Mouse (Mus musculus) lung, embryonic 16.5 days (tissue): Measurements from ENCODE around the gene Fto. TPM values are rescaled to one million over a fixed set of nuclear protein-coding genes. Genes with fewer than 3 reads are reported as not detected.

ENCODE experiments used
- ATAC-seq: fragments of 200-750 bp; cut with Nextera tagmentation; 2 replicates; pipeline ENCODE4 v1.8.0; 2017; ENCODE audit warnings: low read depth, mild to moderate bottlenecking, moderate library complexity
- H3K27ac ChIP-seq: fragments of 300-500 bp; sonication (generic); 2 replicates; pipeline ENCODE4 v1.5.1; 2014; ENCODE audit warnings: mild to moderate bottlenecking, control low read depth, low read length
- H3K27me3 ChIP-seq: fragments of 300-500 bp; sonication (generic); 2 replicates; pipeline ENCODE4 v1.6.1; 2014; ENCODE audit warnings: low read depth, low read length, mixed read lengths; ENCODE audit not compliant: control insufficient read depth, insufficient read depth
- H3K36me3 ChIP-seq: fragments of 300-500 bp; sonication (generic); 2 replicates; pipeline ENCODE4 v1.6.1; 2014; ENCODE audit warnings: low read length; ENCODE audit not compliant: control insufficient read depth, insufficient read depth
- H3K4me1 ChIP-seq: fragments of 300-500 bp; sonication (generic); replicated peaks from 2 replicates; pipeline ENCODE4 v1.6.1; 2014; ENCODE audit warnings: low read length, mixed read lengths; ENCODE audit not compliant: control insufficient read depth, insufficient read depth
- H3K4me2 ChIP-seq: fragments of 300-500 bp; sonication (generic); 2 replicates; pipeline ENCODE4 v1.6.1; 2014; ENCODE audit warnings: low read depth, low read length, control low read depth
- H3K4me3 ChIP-seq: fragments of 300-500 bp; sonication (generic); 2 replicates; pipeline ENCODE4 v1.5.1; 2014; ENCODE audit warnings: mild to moderate bottlenecking, low read length, control low read depth
- H3K9ac ChIP-seq: fragments of 300-500 bp; sonication (generic); 2 replicates; pipeline ENCODE4 v1.6.1; 2014; ENCODE audit warnings: low read length, control low read depth
- H3K9me3 ChIP-seq: fragments of 300-500 bp; sonication (generic); 2 replicates; pipeline ENCODE4 v1.6.1; 2016; ENCODE audit warnings: low read length; ENCODE audit not compliant: control insufficient read depth
- WGBS: fragments of 180-500 bp; shearing (Covaris S2); extraction: QIAGEN DNeasy Blood & Tissue Kit; methylation state at CpG from one replicate; pipeline ENCODE4 v1.1.7; 2014; 5-methylcytosine and 5-hydroxymethylcytosine counted together
- polyA plus RNA-seq: library from polyadenylated mRNA; unstranded; fragments of >200 nt; fragmentation: Nextera tagmentation; extraction: Ambion mirVana; gene quantifications from 2 replicates; pipeline ENCODE4 v1.2.1, GENCODE M21; 2015

Fto gene
- polyA plus RNA-seq, 1 experiment from 2014 or later, result 97.2 TPM

DNA sequence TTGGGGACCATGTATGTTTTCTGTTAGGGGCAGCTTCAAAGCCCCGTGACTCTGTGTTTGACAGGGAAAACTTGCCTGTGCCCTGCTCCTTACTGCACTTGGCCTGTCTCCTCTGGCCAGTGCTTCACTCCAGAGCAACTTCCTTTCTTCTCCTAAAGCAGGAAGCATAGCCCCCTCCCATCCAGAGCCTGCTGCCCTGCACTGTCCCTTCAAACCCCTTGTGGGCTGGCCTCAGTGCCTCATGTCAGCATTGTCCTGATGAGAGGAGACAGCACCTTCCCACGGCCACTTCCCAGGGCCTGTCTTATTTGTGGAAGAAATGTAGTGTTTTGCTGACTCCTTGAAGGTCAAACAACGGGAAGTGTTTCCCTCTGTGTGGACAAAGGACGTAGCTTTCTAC lies 195.0 kb downstream of the Fto start:
- H3K9ac ChIP-seq, result no peak overlapping the region
- peaks cover 56% of the 10 kb centered on the region for H3K4me1 ChIP-seq
- WGBS, result 58% methylated on average over 4 of the region's 4 CpGs
- ATAC-seq, result no peak
- H3K27me3 ChIP-seq, result no peaks in the 10 kb centered on the region
- no peak overlapping the region for H3K4me3 ChIP-seq
- no peak overlapping the region for H3K4me2 ChIP-seq
- H3K36me3 ChIP-seq, result no peaks in the 10 kb centered on the region
- H3K9me3 ChIP-seq, result no peaks in the 10 kb centered on the region
- H3K27ac ChIP-seq, result no peak overlapping the region

- H3K4me1 ChIP-seq, result peaks cover 46% of the 10 kb centered on the region
- no peak overlapping the region for H3K4me2 ChIP-seq
- no peaks in the 10 kb centered on the region for H3K36me3 ChIP-seq
- H3K9ac ChIP-seq, result no peak overlapping the region
- H3K27me3 ChIP-seq, result no peaks in the 10 kb centered on the region
- ATAC-seq, result no peak
- H3K9me3 ChIP-seq, result no peaks in the 10 kb centered on the region
- H3K27ac ChIP-seq, result no peak overlapping the region
- H3K4me3 ChIP-seq, result no peak overlapping the region
- 66% methylated on average over 8 of the region's 8 CpGs for WGBS
These were observed 196.0 kb downstream of the Fto start for GRCm38 (mm10) chr8:91509206-91509899.

- H3K27ac ChIP-seq, result no peak overlapping the region
- H3K27me3 ChIP-seq, result no peaks in the 10 kb centered on the region
- 61% methylated on average over 6 of the region's 6 CpGs for WGBS
- H3K4me1 ChIP-seq, result peaks cover 43% of the 10 kb centered on the region
- no peaks in the 10 kb centered on the region for H3K9me3 ChIP-seq
- no peaks in the 10 kb centered on the region for H3K36me3 ChIP-seq
- H3K4me2 ChIP-seq, result no peak overlapping the region
- H3K4me3 ChIP-seq, result no peak overlapping the region
- no peak for ATAC-seq
- H3K9ac ChIP-seq, result no peak overlapping the region
These were observed 196.6 kb downstream of the Fto start for GRCm38 (mm10) chr8:91509900-91510260.

DNA sequence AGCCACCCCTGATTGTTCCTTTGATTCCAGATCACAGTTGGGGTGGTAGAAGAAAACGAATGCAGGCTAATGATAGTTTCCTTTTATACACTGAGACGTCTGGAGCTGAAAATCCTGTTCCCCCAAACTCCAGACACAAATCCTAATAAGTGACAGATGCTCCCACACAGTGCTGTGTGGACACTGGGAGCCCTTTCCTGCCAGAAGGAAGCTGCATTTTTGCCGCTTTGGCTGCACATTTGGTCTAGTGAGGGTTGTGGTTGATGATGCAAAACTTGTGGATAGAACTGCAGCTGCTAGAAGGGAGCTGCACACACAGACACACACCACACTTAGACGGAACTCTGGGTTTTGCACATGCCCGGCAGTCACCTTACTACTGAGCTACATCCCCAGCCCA lies 197.4 kb downstream of the Fto start:
- Histone ChIP-seq H3K36me3 (no peaks in the 10 kb centered on the region), H3K4me2 (no peak overlapping the region), H3K9ac (no peak overlapping the region), H3K4me1 (peaks cover 36% of the 10 kb centered on the region), H3K9me3 (no peaks in the 10 kb centered on the region), H3K27ac (no peak overlapping the region), H3K27me3 (no peaks in the 10 kb centered on the region), H3K4me3 (no peak overlapping the region)
- 62% methylated on average over 5 of the region's 5 CpGs for WGBS
- ATAC-seq, result no peak

DNA sequence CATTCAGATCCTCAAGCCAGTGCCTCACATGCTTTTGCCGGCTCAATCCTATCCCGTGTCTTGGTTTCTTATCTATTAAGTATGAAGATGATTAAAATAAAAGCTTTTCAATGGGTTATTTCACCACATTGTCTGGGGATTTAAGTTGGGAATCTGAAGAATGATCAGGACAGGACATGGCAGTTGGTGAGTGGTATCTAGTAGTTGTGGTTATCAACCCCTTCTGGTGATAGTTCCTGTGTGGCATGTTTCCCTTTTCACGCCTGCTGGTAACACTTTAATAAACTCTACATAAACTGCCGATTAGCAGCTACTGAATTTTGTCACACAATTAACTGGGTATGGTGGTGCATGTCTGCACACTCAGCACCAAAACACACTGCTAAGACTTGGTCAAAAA lies 198.6 kb downstream of the Fto start:
- H3K4me3 ChIP-seq, result no peak overlapping the region
- WGBS, result 86% methylated on average over 4 of the region's 4 CpGs
- no peak overlapping the region for H3K4me2 ChIP-seq
- no peaks in the 10 kb centered on the region for H3K36me3 ChIP-seq
- no peaks in the 10 kb centered on the region for H3K9me3 ChIP-seq
- H3K27me3 ChIP-seq, result no peaks in the 10 kb centered on the region
- ATAC-seq, result no peak
- no peak overlapping the region for H3K27ac ChIP-seq
- no peak overlapping the region for H3K9ac ChIP-seq
- peaks cover 26% of the 10 kb centered on the region for H3K4me1 ChIP-seq

DNA sequence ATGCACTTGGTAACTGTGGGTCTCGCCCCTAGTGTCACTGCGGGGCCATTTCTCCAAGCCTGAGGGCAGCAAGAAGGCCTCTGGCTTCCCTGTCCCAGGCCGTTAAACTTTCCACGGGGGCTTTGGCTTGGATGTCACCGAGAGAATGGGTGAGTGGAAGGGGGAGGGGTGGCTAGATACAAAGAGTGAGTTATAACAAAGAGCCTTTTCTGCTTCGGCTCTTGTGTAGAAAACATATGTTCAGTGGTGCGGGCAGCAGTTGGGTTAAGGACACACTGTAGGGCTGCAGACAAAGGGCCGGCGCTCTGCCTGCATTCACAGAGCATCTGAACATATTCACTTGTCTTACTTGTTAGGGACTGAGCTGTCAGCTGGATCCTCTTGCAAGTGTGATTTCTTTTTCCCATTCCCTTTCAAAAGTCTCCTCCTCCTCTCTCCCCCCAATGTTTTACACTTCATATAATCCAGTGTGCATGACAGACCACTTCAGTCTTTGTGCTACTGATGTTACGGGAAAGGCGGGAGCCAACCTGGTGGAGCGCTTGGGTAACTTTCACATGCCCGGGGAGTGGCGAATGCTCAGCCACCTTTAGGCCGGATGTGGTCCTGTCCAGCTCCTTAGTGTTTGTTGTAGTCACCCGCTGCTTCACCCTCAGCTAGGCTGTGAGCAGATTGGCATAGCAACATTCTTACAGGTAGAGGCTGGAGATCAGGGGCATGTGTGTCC lies 201.6 kb downstream of the Fto start:
- WGBS, result 52% methylated on average over 16 of the region's 16 CpGs
- H3K27ac ChIP-seq, result no peak overlapping the region
- H3K4me1 ChIP-seq, result peaks cover 22% of the 10 kb centered on the region
- H3K36me3 ChIP-seq, result no peaks in the 10 kb centered on the region
- H3K4me3 ChIP-seq, result no peak overlapping the region
- ATAC-seq, result peak; percentile 56; the same call in 1 of the 2 replicates
- H3K9me3 ChIP-seq, result no peaks in the 10 kb centered on the region
- no peaks in the 10 kb centered on the region for H3K27me3 ChIP-seq
- no peak overlapping the region for H3K9ac ChIP-seq
- H3K4me2 ChIP-seq, result no peak overlapping the region

- H3K27me3 ChIP-seq, result no peaks in the 10 kb centered on the region
- no peak overlapping the region for H3K4me2 ChIP-seq
- H3K4me1 ChIP-seq, result peaks cover 24% of the 10 kb centered on the region
- no peak for ATAC-seq
- H3K27ac ChIP-seq, result no peak overlapping the region
- H3K36me3 ChIP-seq, result no peaks in the 10 kb centered on the region
- no peak overlapping the region for H3K9ac ChIP-seq
- H3K4me3 ChIP-seq, result no peak overlapping the region
- WGBS, result 47% methylated on average over 7 of the region's 7 CpGs
- no peaks in the 10 kb centered on the region for H3K9me3 ChIP-seq
These were observed 203.1 kb downstream of the Fto start for GRCm38 (mm10) chr8:91516422-91516821.

DNA sequence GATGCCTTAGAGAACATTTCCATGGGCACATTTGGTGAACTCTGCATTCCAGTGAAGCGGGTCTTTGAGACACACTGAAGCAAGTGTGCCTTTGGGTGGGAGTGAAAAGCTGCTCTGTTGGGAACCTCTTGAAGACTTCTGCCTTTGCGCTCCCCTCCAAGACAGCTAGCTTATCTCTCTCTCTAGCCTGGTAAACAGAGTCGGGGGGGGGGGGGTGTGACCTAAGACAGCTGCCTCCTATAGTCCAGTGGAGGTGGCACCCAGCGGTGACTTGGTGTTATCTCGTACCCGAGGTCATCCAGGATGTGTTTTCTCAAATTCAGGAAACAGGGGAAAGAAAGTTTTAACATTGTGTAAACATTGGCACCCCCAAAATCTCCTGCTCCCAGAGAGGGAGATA lies 204.8 kb downstream of the Fto start:
- Histone ChIP-seq H3K9ac (no peak overlapping the region), H3K27me3 (no peaks in the 10 kb centered on the region), H3K27ac (no peak overlapping the region), H3K4me1 (peaks cover 31% of the 10 kb centered on the region), H3K36me3 (no peaks in the 10 kb centered on the region), H3K4me3 (no peak overlapping the region), H3K9me3 (no peaks in the 10 kb centered on the region), H3K4me2 (no peak overlapping the region)
- 15% methylated on average over 6 of the region's 6 CpGs for WGBS
- ATAC-seq, result no peak

GRCm38 (mm10) chr8:91522201-91522600 lies 208.9 kb downstream of the Fto start:
- Histone ChIP-seq H3K27me3 (no peaks in the 10 kb centered on the region), H3K4me1 (peaks cover 39% of the 10 kb centered on the region), H3K4me3 (no peak overlapping the region), H3K9ac (no peak overlapping the region), H3K36me3 (no peaks in the 10 kb centered on the region), H3K4me2 (no peak overlapping the region), H3K27ac (no peak overlapping the region), H3K9me3 (no peaks in the 10 kb centered on the region)
- 40% methylated on average over 12 of the region's 12 CpGs for WGBS
- ATAC-seq, result no peak
